Mouse (Mus musculus) thymus, adult 2 months (tissue): ENCODE results near the gene Mfn2. TPM values are rescaled to one million over a fixed set of nuclear protein-coding genes. Genes with fewer than 3 reads are reported as not detected.

ENCODE experiments used
- DNase-seq: peaks from one replicate; pipeline ENCODE4 v3.0.0; 2021
- H3K27ac ChIP-seq: fragments of 200-500 bp; 2 replicates; pipeline ENCODE4 v1.5.1; 2012; ENCODE audit warnings: low read length, control low read depth; ENCODE audit not compliant: control insufficient read depth, insufficient read depth
- H3K27me3 ChIP-seq: fragments of 200-500 bp; 2 replicates; pipeline ENCODE4 v1.6.1; 2012; ENCODE audit warnings: mild to moderate bottlenecking, low read length, moderate library complexity, mixed read lengths; ENCODE audit not compliant: control insufficient read depth, insufficient read depth
- H3K36me3 ChIP-seq: fragments of 200-500 bp; 2 replicates; pipeline ENCODE4 v1.6.1; 2012; ENCODE audit warnings: mild to moderate bottlenecking, low read length, moderate library complexity; ENCODE audit not compliant: control insufficient read depth, insufficient read depth
- H3K4me1 ChIP-seq: fragments of 200-500 bp; replicated peaks from 2 replicates; pipeline ENCODE4 v1.6.1; 2012; ENCODE audit warnings: low read length; ENCODE audit not compliant: control insufficient read depth, insufficient read depth
- H3K4me3 ChIP-seq: fragments of 200-500 bp; 2 replicates; pipeline ENCODE4 v1.5.1; 2012; ENCODE audit warnings: mild to moderate bottlenecking, low read length, control low read depth, moderate library complexity; ENCODE audit not compliant: control insufficient read depth, insufficient read depth
- CTCF ChIP-seq: fragments of 200-500 bp; IDR thresholded peaks from 2 replicates; pipeline ENCODE4 v1.5.1; 2012; ENCODE audit warnings: mild to moderate bottlenecking, control low read depth, low read length, moderate library complexity, borderline replicate concordance; ENCODE audit not compliant: control insufficient read depth, poor library complexity, insufficient read depth; ENCODE audit errors: extremely low read depth
- POLR2A ChIP-seq: fragments of 200-500 bp; IDR thresholded peaks from 2 replicates; pipeline ENCODE4 v1.6.1; 2012; ENCODE audit warnings: mild to moderate bottlenecking, low read length, control low read depth, moderate library complexity; ENCODE audit not compliant: control insufficient read depth, poor library complexity, insufficient read depth; ENCODE audit errors: extremely low read depth
- WGBS: fragments of 180-500 bp; shearing (Covaris S2); methylation state at CpG from one replicate; pipeline ENCODE4 v1.1.7; 2018; 5-methylcytosine and 5-hydroxymethylcytosine counted together
- polyA plus RNA-seq: library from polyadenylated mRNA; depleted of rRNA; stranded (reverse); fragments of >200 nt; gene quantifications from 2 replicates; pipeline ENCODE4 v1.2.3, GENCODE M21; 2012

Gene Mfn2
- polyA plus RNA-seq, 1 experiment: 50.2 TPM

DNA sequence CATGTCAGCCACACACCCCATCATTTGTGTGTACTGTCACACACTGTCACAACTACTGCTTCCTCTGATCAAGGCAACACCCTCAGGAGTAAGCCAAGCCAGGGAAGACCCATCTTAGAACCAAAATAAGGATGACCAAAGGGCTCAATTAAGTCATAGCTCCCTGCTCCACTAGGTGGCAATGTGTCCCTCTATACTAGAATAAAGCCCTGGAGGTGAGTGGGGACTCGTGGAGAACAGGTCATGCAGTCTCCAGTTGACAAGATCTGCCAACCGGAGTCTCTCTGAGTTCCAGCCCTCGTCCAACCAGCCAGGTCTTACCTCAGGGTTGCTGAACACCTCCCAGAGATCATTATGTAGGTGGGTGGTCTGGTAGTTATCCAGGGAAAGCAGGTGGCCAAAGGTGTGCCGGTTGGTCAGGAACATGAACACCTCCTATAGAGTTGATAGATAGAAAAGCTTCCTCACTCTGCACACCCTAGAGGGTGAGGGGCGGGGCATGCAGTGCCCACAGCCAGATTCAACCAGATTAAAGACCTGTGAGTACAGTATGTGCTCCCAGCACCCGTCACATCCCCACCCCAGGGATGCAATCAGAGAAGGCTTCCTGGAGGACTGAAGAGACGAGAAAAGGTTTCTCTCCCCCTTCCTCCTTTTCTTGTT, 14.1 kb upstream of the Mfn2 start:
- no peaks in the 10 kb centered on the region for H3K36me3 ChIP-seq
- H3K4me3 ChIP-seq: no peak overlapping the region
- 69% methylated on average over 7 of the region's 7 CpGs for WGBS
- no peaks in the 10 kb centered on the region for H3K4me1 ChIP-seq
- TF ChIP-seq POLR2A: no peak
- TF ChIP-seq CTCF: no peak
- peak; percentile 36 for DNase-seq
- H3K27ac ChIP-seq: no peak overlapping the region
- H3K27me3 ChIP-seq: no peaks in the 10 kb centered on the region

DNA sequence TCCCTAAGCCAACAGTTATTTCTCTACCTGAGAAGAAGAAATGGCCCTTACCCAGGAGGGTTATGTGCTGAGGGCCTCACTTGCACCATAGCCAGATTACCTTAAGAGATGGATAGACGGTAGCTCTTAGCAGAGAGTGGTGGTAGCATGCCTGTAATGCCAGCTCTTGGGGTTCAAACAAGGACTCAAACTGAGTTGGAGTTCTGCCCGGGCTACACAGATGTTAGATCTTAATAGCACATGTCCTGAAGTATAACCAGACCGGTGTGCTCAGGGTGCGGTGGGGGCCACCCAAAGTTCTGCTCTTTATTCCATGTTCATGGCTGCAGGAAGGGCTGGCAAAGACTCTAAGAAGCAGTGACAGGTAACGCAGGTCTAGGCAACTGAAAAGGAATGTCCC, 5.0 kb upstream of the Mfn2 start:
- 98% methylated on average over 5 of the region's 5 CpGs for WGBS
- no peaks in the 10 kb centered on the region for H3K27me3 ChIP-seq
- TF ChIP-seq CTCF: no peak
- TF ChIP-seq POLR2A: no peak
- no peaks in the 10 kb centered on the region for H3K36me3 ChIP-seq
- H3K4me3 ChIP-seq: no peak overlapping the region
- H3K27ac ChIP-seq: no peak overlapping the region
- H3K4me1 ChIP-seq: no peaks in the 10 kb centered on the region
- no peak for DNase-seq

DNA sequence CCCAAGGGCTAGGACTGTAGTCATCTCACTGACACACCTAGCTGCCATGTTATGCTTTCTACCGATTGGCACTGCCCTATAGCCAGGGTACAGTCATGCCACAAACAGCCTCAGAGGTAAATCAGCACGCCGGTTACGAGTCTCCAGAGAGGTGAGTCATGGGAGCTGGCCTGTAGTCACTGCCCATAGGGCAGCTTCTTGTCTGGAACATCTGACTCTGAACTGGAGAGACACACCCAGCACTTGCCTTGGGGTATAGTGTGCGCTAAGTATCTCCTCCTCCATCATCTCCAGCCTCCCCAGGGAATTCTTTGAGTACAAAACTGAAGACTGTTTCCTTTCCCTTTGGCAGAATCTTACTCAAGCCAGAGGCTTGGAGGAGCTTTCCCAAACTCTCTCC, 1.7 kb upstream of the Mfn2 start:
- H3K27ac ChIP-seq: no peak overlapping the region
- H3K4me1 ChIP-seq: peaks cover 2% of the 10 kb centered on the region
- WGBS: 91% methylated on average over 5 of the region's 5 CpGs
- no peaks in the 10 kb centered on the region for H3K27me3 ChIP-seq
- TF ChIP-seq POLR2A (no peak), CTCF (no peak)
- no peaks in the 10 kb centered on the region for H3K36me3 ChIP-seq
- H3K4me3 ChIP-seq: no peak overlapping the region
- no peak for DNase-seq

DNA sequence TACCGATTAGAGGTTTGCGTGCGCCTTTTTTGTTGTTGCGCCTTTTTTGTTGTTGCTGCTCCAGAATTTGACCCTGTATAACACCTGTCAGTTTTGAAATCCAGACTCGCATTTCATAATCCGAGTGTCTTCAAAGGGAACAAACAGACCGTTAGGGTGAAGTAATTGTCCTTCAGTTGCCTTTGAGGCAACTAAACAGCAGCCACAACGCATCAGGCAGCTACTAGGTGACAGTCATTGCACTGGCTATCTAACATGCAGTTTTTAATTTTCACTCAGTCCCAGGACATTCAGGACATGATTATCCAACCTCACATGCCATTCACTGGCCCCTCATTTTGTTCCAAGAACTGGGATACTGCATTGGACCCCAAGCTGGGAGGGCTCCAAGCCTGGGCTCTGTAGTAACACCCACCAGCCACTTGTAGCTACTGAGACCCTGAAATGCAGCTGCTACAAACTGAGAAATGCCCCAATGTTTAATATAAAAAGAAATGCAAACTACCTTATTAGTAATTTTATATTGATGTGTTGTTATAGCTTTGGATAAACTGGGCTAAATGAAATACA, 671 bp upstream of the Mfn2 start:
- Histone ChIP-seq H3K27me3 (no peaks in the 10 kb centered on the region), H3K4me1 (peaks cover 2% of the 10 kb centered on the region), H3K36me3 (no peaks in the 10 kb centered on the region), H3K27ac (no peak overlapping the region), H3K4me3 (peak overlapping the region; percentile 29)
- 2% methylated on average over 8 of the region's 8 CpGs for WGBS
- peak; percentile 6 for DNase-seq
- no peak for TF ChIP-seq POLR2A
- no peak for TF ChIP-seq CTCF

DNA sequence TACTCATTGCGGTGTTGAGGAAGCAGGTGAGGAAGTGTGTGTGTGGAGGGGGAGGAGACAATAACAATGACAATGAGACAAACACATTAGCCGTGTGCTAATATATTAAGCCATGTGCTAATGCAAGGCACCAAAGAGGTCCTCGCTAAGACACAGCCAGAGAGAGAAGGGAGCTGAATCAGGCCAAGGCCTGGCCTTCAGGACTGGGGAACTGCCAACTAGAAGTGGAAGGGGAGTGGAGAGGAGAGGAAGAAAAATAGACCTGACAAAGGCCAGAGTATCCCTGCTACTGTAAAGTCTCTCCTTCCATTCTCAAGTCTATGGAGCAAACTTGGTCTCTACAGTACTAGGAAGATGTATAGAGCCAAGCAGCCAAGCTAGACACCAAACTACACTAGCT, 903 bp downstream of the Mfn2 start:
- Histone ChIP-seq H3K4me3 (no peak overlapping the region), H3K27ac (no peak overlapping the region), H3K4me1 (peaks cover 2% of the 10 kb centered on the region), H3K27me3 (no peaks in the 10 kb centered on the region), H3K36me3 (no peaks in the 10 kb centered on the region)
- WGBS: 77% methylated on average over 3 of the region's 3 CpGs
- no peak for TF ChIP-seq POLR2A
- TF ChIP-seq CTCF: no peak
- no peak for DNase-seq

DNA sequence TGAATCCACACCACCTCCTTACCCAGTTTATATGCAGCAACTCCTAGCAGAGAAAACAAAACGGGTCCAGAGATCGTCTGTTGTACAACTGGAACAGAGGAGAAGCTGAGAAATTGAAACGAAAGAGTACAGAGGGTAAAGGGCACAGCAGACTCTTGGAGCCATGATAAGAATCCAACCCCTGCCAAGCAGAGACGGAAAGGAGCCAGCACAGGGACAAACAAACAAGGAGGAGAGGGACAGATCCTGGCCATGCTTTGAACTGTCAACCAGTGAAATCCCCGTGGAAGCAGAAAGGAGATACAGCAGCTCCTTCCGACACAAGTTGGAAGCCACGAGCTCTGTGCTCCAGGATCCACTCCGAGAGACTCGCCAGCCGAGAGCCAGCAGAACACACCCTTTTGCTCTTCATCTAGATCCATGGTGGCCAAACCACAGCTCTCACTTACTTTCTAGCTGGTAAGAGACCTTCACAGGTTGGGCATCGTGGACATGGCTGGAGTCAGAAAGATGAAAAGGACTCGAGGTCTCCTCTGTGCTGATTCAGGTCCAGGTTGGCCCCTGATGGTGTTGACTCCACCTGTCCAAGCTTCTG, 1.5 kb downstream of the Mfn2 start:
- H3K4me1 ChIP-seq: peaks cover 2% of the 10 kb centered on the region
- H3K27ac ChIP-seq: no peak overlapping the region
- H3K4me3 ChIP-seq: no peak overlapping the region
- H3K27me3 ChIP-seq: no peaks in the 10 kb centered on the region
- TF ChIP-seq CTCF: no peak
- TF ChIP-seq POLR2A: no peak
- WGBS: 91% methylated on average over 12 of the region's 12 CpGs
- H3K36me3 ChIP-seq: peaks cover 5% of the 10 kb centered on the region
- DNase-seq: no peak
